In genomic region chr2:18676457-18676935, GRCm38 (mm10) we compare ENCODE assay signal across 8 mouse cellular contexts. TPM values are rescaled to one million over a fixed set of nuclear protein-coding genes. Genes with fewer than 3 reads are reported as not detected.
DNase-seq lines count a peak whose midpoint lies in the region; ATAC-seq and TF ChIP-seq lines count a peak whose summit lies in the region.

No protein-coding gene starts in this region.

- H3K4me2 ChIP-seq in embryonic facial prominence, embryonic 12.5 days (replicated peaks), result peak overlapping the region; percentile 78
- H3K4me2 ChIP-seq in heart, embryonic 13.5 days, result peak overlapping the region; percentile 87
- H3K4me2 ChIP-seq in neural tube, embryonic 14.5 days (ENCODE audit: low read depth, low read length), result peak overlapping the region; percentile 59

- 0% methylated on average over 24 of the region's 64 CpGs for WGBS in embryonic facial prominence, embryonic 12.5 days
- under 1% methylated on average over 29 of the region's 64 CpGs for WGBS in heart, embryonic 13.5 days
- 0% methylated on average over 14 of the region's 64 CpGs for WGBS in neural tube, embryonic 14.5 days
- 4% methylated on average over 56 of the region's 64 CpGs for WGBS in thymus, adult 2 months

- TF ChIP-seq CTCF in thymus, adult 2 months (IDR thresholded peaks at IDR 0.05; ENCODE audit: borderline replicate concordance, control insufficient read depth, extremely low read depth, insufficient read depth, low read length, poor library complexity), result no peak

- H3K27ac ChIP-seq in embryonic facial prominence, embryonic 12.5 days, result peak overlapping the region; percentile 91
- peak overlapping the region; percentile 92 for H3K27ac ChIP-seq in heart, embryonic 13.5 days (replicated peaks)
- peak overlapping the region; percentile 98 for H3K27ac ChIP-seq in neural tube, embryonic 14.5 days (ENCODE audit: low read depth, low read length)
- H3K27ac ChIP-seq in thymus, adult 2 months (ENCODE audit: control insufficient read depth, insufficient read depth, low read length), result no peak overlapping the region

- DNase-seq in B cell, adult 2 months, result peak; percentile 67 to 76
- peak; percentile 88 for DNase-seq in adrenal gland, postnatal 10 days
- DNase-seq in kidney, postnatal 10 days, result peak; percentile 91
- DNase-seq in lung, adult 18-20 months, result peak; percentile 74 to 75
- DNase-seq in thymus, adult 2 months, result no peak

- H3K9me3 ChIP-seq in embryonic facial prominence, embryonic 12.5 days, result no peaks in the 10 kb centered on the region
- no peaks in the 10 kb centered on the region for H3K9me3 ChIP-seq in heart, embryonic 13.5 days
- H3K9me3 ChIP-seq in neural tube, embryonic 14.5 days (ENCODE audit: control insufficient read depth, low read length), result no peaks in the 10 kb centered on the region

- peak overlapping the region; percentile 87 for H3K9ac ChIP-seq in embryonic facial prominence, embryonic 12.5 days
- peak overlapping the region; percentile 97 for H3K9ac ChIP-seq in heart, embryonic 13.5 days
- H3K9ac ChIP-seq in neural tube, embryonic 14.5 days (replicated peaks; ENCODE audit: low read depth, low read length), result peak overlapping the region; percentile 98

- peak overlapping the region; percentile 89 for H3K4me3 ChIP-seq in embryonic facial prominence, embryonic 12.5 days
- H3K4me3 ChIP-seq in heart, embryonic 13.5 days, result peak overlapping the region; percentile 88
- H3K4me3 ChIP-seq in neural tube, embryonic 14.5 days (ENCODE audit: low read depth, low read length), result peak overlapping the region; percentile 81
- peak overlapping the region; percentile 25 for H3K4me3 ChIP-seq in thymus, adult 2 months (ENCODE audit: control insufficient read depth, insufficient read depth, low read length)

- ATAC-seq in embryonic facial prominence, embryonic 12.5 days (ENCODE audit: insufficient number of reproducible peaks, insufficient read depth, low FRiP score, low TSS enrichment), result peak; percentile 90
- ATAC-seq in heart, embryonic 13.5 days (ENCODE audit: extremely low read depth, insufficient number of reproducible peaks, low FRiP score, low TSS enrichment), result peak; percentile 84
- peak; percentile 83 for ATAC-seq in neural tube, embryonic 14.5 days (ENCODE audit: low read depth)

- H3K27me3 ChIP-seq in embryonic facial prominence, embryonic 12.5 days, result peaks cover 10% of the 10 kb centered on the region; the same call in 1 of the 2 replicates
- H3K27me3 ChIP-seq in heart, embryonic 13.5 days (replicated peaks), result peaks cover 29% of the 10 kb centered on the region
- peaks cover 14% of the 10 kb centered on the region; the same call in 1 of the 2 replicates for H3K27me3 ChIP-seq in neural tube, embryonic 14.5 days (ENCODE audit: control insufficient read depth, insufficient read depth, low read length)
- H3K27me3 ChIP-seq in thymus, adult 2 months (ENCODE audit: control insufficient read depth, insufficient read depth, low read length), result peaks cover 12% of the 10 kb centered on the region

- no peaks in the 10 kb centered on the region for H3K36me3 ChIP-seq in embryonic facial prominence, embryonic 12.5 days
- 0 out of 2 replicates have a peak, but pooled peaks cover 2% of the 10 kb centered on the region for H3K36me3 ChIP-seq in heart, embryonic 13.5 days
- H3K36me3 ChIP-seq in neural tube, embryonic 14.5 days (ENCODE audit: control insufficient read depth, insufficient read depth, low read length), result no peaks in the 10 kb centered on the region
- no peaks in the 10 kb centered on the region for H3K36me3 ChIP-seq in thymus, adult 2 months (ENCODE audit: control insufficient read depth, insufficient read depth, low read length)

- TF ChIP-seq POLR2A in thymus, adult 2 months (IDR thresholded peaks at IDR 0.05; ENCODE audit: control insufficient read depth, extremely low read depth, insufficient read depth, low read length, poor library complexity), result no peak

- H3K4me1 ChIP-seq in embryonic facial prominence, embryonic 12.5 days, result peaks cover 34% of the 10 kb centered on the region
- peaks cover 37% of the 10 kb centered on the region for H3K4me1 ChIP-seq in heart, embryonic 13.5 days
- peaks cover 19% of the 10 kb centered on the region for H3K4me1 ChIP-seq in neural tube, embryonic 14.5 days (ENCODE audit: control insufficient read depth, insufficient read depth, low read length)
- H3K4me1 ChIP-seq in thymus, adult 2 months (replicated peaks; ENCODE audit: control insufficient read depth, insufficient read depth, low read length), result peaks cover 15% of the 10 kb centered on the region

RNA-seq across cellular contexts. Expression of gene Bmi1, which starts 0.3 kb away (rescaled TPM):
- total RNA-seq in adrenal gland, postnatal 10 days (2021), result 10 to 100 TPM; 38.9 to 48.8 TPM
- 32.3 and 34.3 TPM in 2 replicates for polyA plus RNA-seq in embryonic facial prominence, embryonic 12.5 days (2016; fragmentation: Nextera tagmentation; extraction: Ambion mirVana)
- polyA plus RNA-seq in heart, embryonic 13.5 days (2015; fragmentation: Nextera tagmentation; extraction: Ambion mirVana), result 11.5 and 12.8 TPM in 2 replicates
- 30.6 and 39.0 TPM in 2 replicates for polyA plus RNA-seq in neural tube, embryonic 14.5 days (2014; fragmentation: Nextera tagmentation; extraction: Ambion mirVana)
- 13.7 and 14.3 TPM in 2 replicates for polyA plus RNA-seq in thymus, adult 2 months (2012; rRNA removed)

RNA-seq across cellular contexts. Expression of gene Commd3, which starts 4.3 kb away (rescaled TPM):
- 100 to 1,000 TPM; 111 to 122 TPM for total RNA-seq in adrenal gland, postnatal 10 days (2021)
- 206 and 207 TPM in 2 replicates for polyA plus RNA-seq in embryonic facial prominence, embryonic 12.5 days (2016; fragmentation: Nextera tagmentation; extraction: Ambion mirVana)
- 164 and 184 TPM in 2 replicates for polyA plus RNA-seq in heart, embryonic 13.5 days (2015; fragmentation: Nextera tagmentation; extraction: Ambion mirVana)
- 203 and 222 TPM in 2 replicates for polyA plus RNA-seq in neural tube, embryonic 14.5 days (2014; fragmentation: Nextera tagmentation; extraction: Ambion mirVana)
- polyA plus RNA-seq in thymus, adult 2 months (2012; rRNA removed), result 55.8 and 57.8 TPM in 2 replicates

RNA-seq across cellular contexts. Expression of gene Spag6, which starts 17.3 kb away (rescaled TPM):
- 1 to 10 TPM in 1 of 2 experiments, under 1 TPM in 1; 0.69 to 1.3 TPM for total RNA-seq in adrenal gland, postnatal 10 days (2021)
- 0.13 TPM in 1 of 2 replicates, not detected in the other for polyA plus RNA-seq in embryonic facial prominence, embryonic 12.5 days (2016; fragmentation: Nextera tagmentation; extraction: Ambion mirVana)
- 0.17 TPM in 1 of 2 replicates, not detected in the other for polyA plus RNA-seq in heart, embryonic 13.5 days (2015; fragmentation: Nextera tagmentation; extraction: Ambion mirVana)
- 0.23 TPM in 1 of 2 replicates, not detected in the other for polyA plus RNA-seq in neural tube, embryonic 14.5 days (2014; fragmentation: Nextera tagmentation; extraction: Ambion mirVana)
- 0.26 TPM in 1 of 2 replicates, not detected in the other for polyA plus RNA-seq in thymus, adult 2 months (2012; rRNA removed)

Comparison
In these comparisons a context has a peak if more than half of its experiments do, and no peak if none do; other contexts are left out.
1. H3K4me3 ChIP-seq: peak in every context shown above with its lines; median percentile 89 in embryonic facial prominence, embryonic 12.5 days; 88 in heart, embryonic 13.5 days; 81 in neural tube, embryonic 14.5 days; 25 in thymus, adult 2 months.